Mouse (Mus musculus): ENCODE results near the gene Casd1. TPM values are rescaled to one million over a fixed set of nuclear protein-coding genes. Genes with fewer than 3 reads are reported as not detected.
"Not testable (repeated sequence)": the region's sequence is repeated elsewhere in the genome, so short reads cannot be mapped to it uniquely, and the experiment has no call there.

Casd1 gene
- polyA plus RNA-seq, 1 experiment from 2014 or later, result 32.2 TPM

GRCm38 (mm10) chr6:4634804-4635203 is 34.2 kb downstream of the Casd1 start:
- Histone ChIP-seq H3K9me3 (ENCODE audit: control insufficient read depth, low read length) (no peaks in the 10 kb centered on the region), H3K9ac (ENCODE audit: low read length) (no peak overlapping the region), H3K27ac (ENCODE audit: low read length) (no peak overlapping the region), H3K27me3 (ENCODE audit: control insufficient read depth, insufficient read depth, low read depth, low read length) (no peaks in the 10 kb centered on the region), H3K4me2 (ENCODE audit: low read depth, low read length) (no peak overlapping the region), H3K4me3 (ENCODE audit: low read length) (no peak overlapping the region), H3K4me1 (replicated peaks; ENCODE audit: control insufficient read depth, insufficient read depth, low read length) (no peaks in the 10 kb centered on the region), H3K36me3 (ENCODE audit: control insufficient read depth, insufficient read depth, low read length) (peaks cover 10% of the 10 kb centered on the region; the same call in 1 of the 2 replicates)
- no peak for ATAC-seq (ENCODE audit: low read depth)
- WGBS, result 38% methylated on average over 1 of the region's 1 CpGs

DNA sequence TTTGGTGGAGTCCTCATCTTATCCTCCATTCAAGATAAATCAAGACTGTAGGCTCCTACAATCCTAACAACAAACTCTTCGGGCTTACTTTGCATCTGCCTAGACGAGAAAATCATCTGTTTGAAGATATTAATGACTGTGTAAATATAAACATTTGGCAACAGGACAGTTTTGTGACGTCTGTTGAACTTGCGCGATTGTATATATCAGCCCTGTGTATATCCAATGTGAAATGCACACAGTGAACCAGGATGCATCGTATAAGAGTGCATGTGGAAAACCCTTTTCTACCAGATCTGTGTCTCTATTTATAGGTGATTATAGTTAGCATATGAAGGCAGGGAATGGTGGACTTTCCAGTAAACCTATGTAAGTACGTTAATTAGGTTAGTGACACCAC is 41.4 kb downstream of the Casd1 start:
- WGBS, result 59% methylated on average over 7 of the region's 7 CpGs
- Histone ChIP-seq H3K9me3 (ENCODE audit: control insufficient read depth, low read length) (no peaks in the 10 kb centered on the region), H3K4me3 (ENCODE audit: low read length) (no peak overlapping the region), H3K27me3 (ENCODE audit: control insufficient read depth, insufficient read depth, low read depth, low read length) (no peaks in the 10 kb centered on the region), H3K9ac (ENCODE audit: low read length) (no peak overlapping the region), H3K4me1 (replicated peaks; ENCODE audit: control insufficient read depth, insufficient read depth, low read length) (no peaks in the 10 kb centered on the region), H3K36me3 (ENCODE audit: control insufficient read depth, insufficient read depth, low read length) (peaks cover 9% of the 10 kb centered on the region), H3K27ac (ENCODE audit: low read length) (no peak overlapping the region), H3K4me2 (ENCODE audit: low read depth, low read length) (no peak overlapping the region)
- ATAC-seq (ENCODE audit: low read depth), result no peak

DNA sequence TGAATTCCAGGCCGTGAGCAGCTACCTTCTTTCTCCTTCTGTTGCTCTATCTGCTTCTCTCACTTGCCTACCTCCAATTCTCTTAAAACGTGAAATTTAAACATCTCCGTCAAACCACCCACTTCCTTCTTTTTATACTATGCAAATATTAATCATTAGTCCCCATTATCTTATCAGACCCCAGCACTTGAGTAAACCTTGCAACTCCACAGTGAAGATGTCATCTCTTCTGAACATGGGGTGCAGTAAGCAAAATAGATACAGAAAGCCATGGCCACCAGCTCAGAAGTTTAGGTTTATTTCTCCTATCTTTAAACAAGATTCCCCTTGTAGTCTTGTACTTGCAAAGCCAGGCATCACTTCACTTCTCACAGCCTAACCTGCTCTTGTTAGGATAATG is 46.7 kb downstream of the Casd1 start:
- no peak overlapping the region for H3K9ac ChIP-seq (ENCODE audit: low read length)
- 45% methylated on average over 3 of the region's 3 CpGs for WGBS
- H3K4me3 ChIP-seq (ENCODE audit: low read length), result no peak overlapping the region
- H3K36me3 ChIP-seq (ENCODE audit: control insufficient read depth, insufficient read depth, low read length), result no peaks in the 10 kb centered on the region
- no peaks in the 10 kb centered on the region for H3K9me3 ChIP-seq (ENCODE audit: control insufficient read depth, low read length)
- H3K27ac ChIP-seq (ENCODE audit: low read length), result no peak overlapping the region
- H3K4me1 ChIP-seq (replicated peaks; ENCODE audit: control insufficient read depth, insufficient read depth, low read length), result no peaks in the 10 kb centered on the region
- H3K27me3 ChIP-seq (ENCODE audit: control insufficient read depth, insufficient read depth, low read depth, low read length), result no peaks in the 10 kb centered on the region
- no peak for ATAC-seq (ENCODE audit: low read depth)
- H3K4me2 ChIP-seq (ENCODE audit: low read depth, low read length), result no peak overlapping the region

GRCm38 (mm10) chr6:4652596-4653134 is 52.0 kb downstream of the Casd1 start:
- H3K4me2 ChIP-seq (ENCODE audit: low read depth, low read length), result no peak overlapping the region
- no peak overlapping the region for H3K4me3 ChIP-seq (ENCODE audit: low read length)
- 79% methylated on average over 8 of the region's 8 CpGs for WGBS
- no peak overlapping the region for H3K27ac ChIP-seq (ENCODE audit: low read length)
- no peaks in the 10 kb centered on the region for H3K27me3 ChIP-seq (ENCODE audit: control insufficient read depth, insufficient read depth, low read depth, low read length)
- H3K9me3 ChIP-seq (ENCODE audit: control insufficient read depth, low read length), result no peaks in the 10 kb centered on the region
- H3K36me3 ChIP-seq (ENCODE audit: control insufficient read depth, insufficient read depth, low read length), result no peaks in the 10 kb centered on the region
- no peaks in the 10 kb centered on the region for H3K4me1 ChIP-seq (replicated peaks; ENCODE audit: control insufficient read depth, insufficient read depth, low read length)
- no peak overlapping the region for H3K9ac ChIP-seq (ENCODE audit: low read length)
- no peak for ATAC-seq (ENCODE audit: low read depth)

- H3K27me3 ChIP-seq (ENCODE audit: control insufficient read depth, insufficient read depth, low read depth, low read length); H3K9ac ChIP-seq (ENCODE audit: low read length); H3K36me3 ChIP-seq (ENCODE audit: control insufficient read depth, insufficient read depth, low read length); ATAC-seq (ENCODE audit: low read depth); H3K4me3 ChIP-seq (ENCODE audit: low read length); H3K9me3 ChIP-seq (ENCODE audit: control insufficient read depth, low read length); H3K4me2 ChIP-seq (ENCODE audit: low read depth, low read length); H3K4me1 ChIP-seq (replicated peaks; ENCODE audit: control insufficient read depth, insufficient read depth, low read length); H3K27ac ChIP-seq (ENCODE audit: low read length): not testable (repeated sequence)
- WGBS, result 94% methylated on average over 12 of the region's 12 CpGs
Observed at GRCm38 (mm10) chr6:4653741-4654140, 53.1 kb downstream of the Casd1 start.

DNA sequence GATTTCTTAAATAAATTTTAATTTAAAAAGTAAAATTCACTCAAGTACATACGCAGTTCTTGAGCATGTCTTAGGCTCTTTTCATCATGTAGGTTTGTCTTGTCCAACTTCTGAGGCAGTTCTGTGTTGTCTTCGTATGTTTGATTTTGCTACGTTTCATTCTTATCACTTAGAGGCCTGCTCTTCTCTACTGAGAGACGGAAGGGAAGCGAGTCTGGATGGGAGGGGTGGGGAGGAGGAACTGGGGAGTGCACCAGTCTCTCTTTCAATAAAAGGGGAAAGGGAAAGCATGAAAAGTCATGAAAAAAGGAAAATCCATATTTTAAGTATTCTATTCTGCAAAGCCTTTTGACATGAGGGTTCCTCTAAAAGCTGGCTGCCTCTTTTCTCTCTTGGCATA is 54.8 kb downstream of the Casd1 start:
- no peaks in the 10 kb centered on the region for H3K36me3 ChIP-seq (ENCODE audit: control insufficient read depth, insufficient read depth, low read length)
- H3K9ac ChIP-seq (ENCODE audit: low read length), result no peak overlapping the region
- H3K4me2 ChIP-seq (ENCODE audit: low read depth, low read length), result no peak overlapping the region
- no peaks in the 10 kb centered on the region for H3K9me3 ChIP-seq (ENCODE audit: control insufficient read depth, low read length)
- no peaks in the 10 kb centered on the region for H3K4me1 ChIP-seq (replicated peaks; ENCODE audit: control insufficient read depth, insufficient read depth, low read length)
- 29% methylated on average over 5 of the region's 5 CpGs for WGBS
- no peaks in the 10 kb centered on the region for H3K27me3 ChIP-seq (ENCODE audit: control insufficient read depth, insufficient read depth, low read depth, low read length)
- H3K27ac ChIP-seq (ENCODE audit: low read length), result no peak overlapping the region
- ATAC-seq (ENCODE audit: low read depth), result no peak
- H3K4me3 ChIP-seq (ENCODE audit: low read length), result no peak overlapping the region

GRCm38 (mm10) chr6:4655924-4656323 is 55.3 kb downstream of the Casd1 start:
- H3K4me2 ChIP-seq (ENCODE audit: low read depth, low read length), result no peak overlapping the region
- H3K9ac ChIP-seq (ENCODE audit: low read length), result no peak overlapping the region
- no peak overlapping the region for H3K4me3 ChIP-seq (ENCODE audit: low read length)
- no peaks in the 10 kb centered on the region for H3K36me3 ChIP-seq (ENCODE audit: control insufficient read depth, insufficient read depth, low read length)
- no peak overlapping the region for H3K27ac ChIP-seq (ENCODE audit: low read length)
- H3K27me3 ChIP-seq (ENCODE audit: control insufficient read depth, insufficient read depth, low read depth, low read length), result no peaks in the 10 kb centered on the region
- no peaks in the 10 kb centered on the region for H3K4me1 ChIP-seq (replicated peaks; ENCODE audit: control insufficient read depth, insufficient read depth, low read length)
- H3K9me3 ChIP-seq (ENCODE audit: control insufficient read depth, low read length), result no peaks in the 10 kb centered on the region
- 78% methylated on average over 4 of the region's 4 CpGs for WGBS
- ATAC-seq (ENCODE audit: low read depth), result 0 out of 2 replicates have a peak, but pooled peaks have one; percentile 28

- H3K27ac ChIP-seq (ENCODE audit: low read length), result no peak overlapping the region
- H3K27me3 ChIP-seq (ENCODE audit: control insufficient read depth, insufficient read depth, low read depth, low read length), result no peaks in the 10 kb centered on the region
- 70% methylated on average over 13 of the region's 13 CpGs for WGBS
- no peak overlapping the region for H3K9ac ChIP-seq (ENCODE audit: low read length)
- H3K4me3 ChIP-seq (ENCODE audit: low read length), result no peak overlapping the region
- no peaks in the 10 kb centered on the region for H3K4me1 ChIP-seq (replicated peaks; ENCODE audit: control insufficient read depth, insufficient read depth, low read length)
- H3K36me3 ChIP-seq (ENCODE audit: control insufficient read depth, insufficient read depth, low read length), result no peaks in the 10 kb centered on the region
- no peak for ATAC-seq (ENCODE audit: low read depth)
- no peak overlapping the region for H3K4me2 ChIP-seq (ENCODE audit: low read depth, low read length)
- no peaks in the 10 kb centered on the region for H3K9me3 ChIP-seq (ENCODE audit: control insufficient read depth, low read length)
Observed at GRCm38 (mm10) chr6:4658861-4659260, 58.2 kb downstream of the Casd1 start.

DNA sequence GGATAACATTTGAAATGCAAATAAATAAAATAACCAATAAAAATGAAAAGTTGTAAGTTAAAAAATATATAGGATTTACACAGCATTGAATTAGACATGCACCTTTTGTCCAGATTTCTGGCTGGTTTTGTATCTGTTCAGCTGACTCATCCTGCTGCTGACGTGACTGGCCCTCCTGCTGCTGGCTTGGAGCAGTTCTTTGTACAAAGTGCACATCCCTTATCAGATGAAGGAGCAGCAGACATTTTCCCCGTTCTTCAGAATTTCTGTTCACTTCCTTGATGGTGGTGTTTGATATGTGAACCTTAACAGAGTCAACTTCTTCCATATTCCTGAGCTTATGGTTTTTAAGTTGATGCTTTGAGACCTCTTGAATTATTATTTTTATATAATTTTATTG is 62.9 kb downstream of the Casd1 start:
- H3K27me3 ChIP-seq (ENCODE audit: control insufficient read depth, insufficient read depth, low read depth, low read length), result no peaks in the 10 kb centered on the region
- H3K4me1 ChIP-seq (replicated peaks; ENCODE audit: control insufficient read depth, insufficient read depth, low read length), result no peaks in the 10 kb centered on the region
- 52% methylated on average over 2 of the region's 2 CpGs for WGBS
- H3K36me3 ChIP-seq (ENCODE audit: control insufficient read depth, insufficient read depth, low read length), result no peaks in the 10 kb centered on the region
- no peak overlapping the region for H3K4me2 ChIP-seq (ENCODE audit: low read depth, low read length)
- H3K4me3 ChIP-seq (ENCODE audit: low read length), result no peak overlapping the region
- no peak for ATAC-seq (ENCODE audit: low read depth)
- H3K9ac ChIP-seq (ENCODE audit: low read length), result no peak overlapping the region
- no peaks in the 10 kb centered on the region for H3K9me3 ChIP-seq (ENCODE audit: control insufficient read depth, low read length)
- H3K27ac ChIP-seq (ENCODE audit: low read length), result no peak overlapping the region

DNA sequence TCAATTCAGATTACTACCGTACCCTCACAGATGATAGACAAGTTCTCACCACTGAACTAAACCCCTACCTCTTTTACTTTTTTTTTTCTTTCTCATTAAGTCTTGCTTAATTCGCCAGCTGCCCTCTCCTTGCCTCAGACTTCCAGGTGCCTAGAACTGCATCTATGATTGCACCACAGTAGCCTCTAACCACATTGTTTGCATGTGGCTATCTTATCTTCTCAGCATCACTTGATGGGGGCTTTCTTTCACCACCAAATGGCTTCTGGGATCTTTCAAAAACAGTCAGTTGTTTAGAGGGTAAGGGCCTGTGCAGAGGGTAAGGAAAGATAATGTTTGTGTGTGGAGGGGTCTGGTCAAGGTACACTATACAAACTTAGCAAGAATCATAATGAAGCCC is 63.7 kb downstream of the Casd1 start:
- no peak for ATAC-seq (ENCODE audit: low read depth)
- Histone ChIP-seq H3K4me1 (replicated peaks; ENCODE audit: control insufficient read depth, insufficient read depth, low read length) (no peaks in the 10 kb centered on the region), H3K9ac (ENCODE audit: low read length) (no peak overlapping the region), H3K4me3 (ENCODE audit: low read length) (no peak overlapping the region), H3K4me2 (ENCODE audit: low read depth, low read length) (no peak overlapping the region), H3K9me3 (ENCODE audit: control insufficient read depth, low read length) (no peaks in the 10 kb centered on the region), H3K27ac (ENCODE audit: low read length) (no peak overlapping the region), H3K36me3 (ENCODE audit: control insufficient read depth, insufficient read depth, low read length) (no peaks in the 10 kb centered on the region), H3K27me3 (ENCODE audit: control insufficient read depth, insufficient read depth, low read depth, low read length) (no peaks in the 10 kb centered on the region)
- WGBS, result 50% methylated on average over 2 of the region's 2 CpGs
